Mouse (Mus musculus) heart, embryonic 16.5 days (tissue): Measurements from ENCODE around the gene Dnajc19. TPM values are rescaled to one million over a fixed set of nuclear protein-coding genes. Genes with fewer than 3 reads are reported as not detected.

ENCODE experiments used
- ATAC-seq: fragments of 200-750 bp; cut with Nextera tagmentation; replicated peaks from 2 replicates; pipeline ENCODE4 v1.8.0; 2017; ENCODE audit warnings: moderate number of reproducible peaks; ENCODE audit not compliant: insufficient read depth, low FRiP score; ENCODE audit errors: extremely low read depth
- H3K27ac ChIP-seq: fragments of 300-500 bp; sonication (generic); 2 replicates; pipeline ENCODE4 v1.5.1; 2014; ENCODE audit warnings: mild to moderate bottlenecking, low read length, control low read depth, moderate library complexity
- H3K27me3 ChIP-seq: fragments of 300-500 bp; sonication (generic); 2 replicates; pipeline ENCODE4 v1.6.1; 2014; ENCODE audit warnings: low read length, mixed read lengths; ENCODE audit not compliant: control insufficient read depth, insufficient read depth
- H3K36me3 ChIP-seq: fragments of 300-500 bp; sonication (generic); 2 replicates; pipeline ENCODE4 v1.6.1; 2014; ENCODE audit not compliant: control insufficient read depth, insufficient read depth
- H3K4me1 ChIP-seq: fragments of 300-500 bp; sonication (generic); 2 replicates; pipeline ENCODE4 v1.6.1; 2014; ENCODE audit warnings: low read length, mixed read lengths; ENCODE audit not compliant: control insufficient read depth, insufficient read depth
- H3K4me2 ChIP-seq: fragments of 300-500 bp; sonication (generic); 2 replicates; pipeline ENCODE4 v1.6.1; 2014; ENCODE audit warnings: low read depth, mild to moderate bottlenecking, control low read depth, low read length
- H3K4me3 ChIP-seq: fragments of 300-500 bp; sonication (generic); 2 replicates; pipeline ENCODE4 v1.5.1; 2014; ENCODE audit warnings: mild to moderate bottlenecking, control low read depth, low read length
- H3K9ac ChIP-seq: fragments of 300-500 bp; sonication (generic); 2 replicates; pipeline ENCODE4 v1.6.1; 2014; ENCODE audit warnings: low read length, control low read depth
- H3K9me3 ChIP-seq: fragments of 300-500 bp; sonication (generic); replicated peaks from 2 replicates; pipeline ENCODE4 v1.6.1; 2016; ENCODE audit warnings: low read length; ENCODE audit not compliant: control insufficient read depth
- WGBS: fragments of 180-500 bp; shearing (Covaris S2); extraction: QIAGEN DNeasy Blood & Tissue Kit; methylation state at CpG from one replicate; pipeline ENCODE4 v1.1.7; 2014; 5-methylcytosine and 5-hydroxymethylcytosine counted together
- polyA plus RNA-seq: library from polyadenylated mRNA; unstranded; fragments of >200 nt; fragmentation: Nextera tagmentation; extraction: Ambion mirVana; gene quantifications from 2 replicates; pipeline ENCODE4 v1.2.1, GENCODE M21; 2015

Gene Dnajc19
- polyA plus RNA-seq, 1 experiment from 2014 or later, result 126 TPM

DNA sequence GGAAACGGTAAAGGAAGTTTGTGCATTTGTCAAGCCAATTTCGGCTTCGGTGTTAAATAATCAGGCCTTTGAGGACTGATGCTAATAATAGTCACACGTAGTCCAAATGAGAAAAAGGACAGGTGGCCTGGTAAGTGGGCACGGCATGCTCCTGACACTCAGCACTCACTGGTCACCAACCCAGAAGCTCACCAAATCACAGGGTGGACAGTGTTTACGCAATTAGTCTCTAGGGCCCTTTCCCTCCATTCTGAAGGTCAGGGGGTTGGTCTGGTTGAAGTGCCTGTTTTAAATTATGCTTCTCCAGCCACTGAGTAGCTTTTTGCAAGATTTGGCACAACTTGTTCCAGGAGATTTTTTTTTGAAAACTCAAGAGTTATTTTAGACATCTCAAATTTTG is 72.9 kb downstream of the Dnajc19 start:
- Histone ChIP-seq H3K9me3 (no peaks in the 10 kb centered on the region), H3K4me2 (peak overlapping the region; percentile 34; the same call in 1 of the 2 replicates), H3K4me3 (no peak overlapping the region), H3K36me3 (no peaks in the 10 kb centered on the region), H3K9ac (no peak overlapping the region), H3K27ac (peak overlapping the region; percentile 67), H3K4me1 (peaks cover 13% of the 10 kb centered on the region), H3K27me3 (no peaks in the 10 kb centered on the region)
- 39% methylated on average over 6 of the region's 6 CpGs for WGBS
- peak; percentile 75 for ATAC-seq

GRCm38 (mm10) chr3:34007611-34008010 is 73.5 kb downstream of the Dnajc19 start:
- H3K4me2 ChIP-seq, result peak overlapping the region; percentile 34; the same call in 1 of the 2 replicates
- H3K4me3 ChIP-seq, result no peak overlapping the region
- H3K27ac ChIP-seq, result peak overlapping the region; percentile 67
- 63% methylated on average over 4 of the region's 4 CpGs for WGBS
- H3K27me3 ChIP-seq, result no peaks in the 10 kb centered on the region
- no peaks in the 10 kb centered on the region for H3K9me3 ChIP-seq
- H3K36me3 ChIP-seq, result no peaks in the 10 kb centered on the region
- no peak for ATAC-seq
- no peak overlapping the region for H3K9ac ChIP-seq
- H3K4me1 ChIP-seq, result peaks cover 13% of the 10 kb centered on the region

DNA sequence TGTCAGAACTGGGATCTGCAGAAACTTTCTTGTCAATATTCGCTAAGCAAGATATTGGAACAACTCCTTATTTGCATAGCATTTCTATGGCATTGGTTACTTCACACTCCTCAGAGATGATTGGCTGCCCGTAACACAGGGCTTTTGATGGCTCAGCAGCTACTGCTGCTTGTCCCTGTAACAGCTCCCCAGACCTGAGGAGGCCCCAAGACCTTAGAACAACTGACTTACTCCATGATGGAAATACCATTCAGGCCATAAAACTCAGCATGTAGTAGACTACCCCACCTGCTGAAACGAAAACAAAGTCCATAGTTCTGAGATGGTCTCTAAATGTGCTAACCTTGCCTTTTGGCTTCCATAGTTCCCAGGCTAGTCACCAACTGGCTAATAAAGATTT is 74.3 kb downstream of the Dnajc19 start:
- H3K4me3 ChIP-seq, result no peak overlapping the region
- H3K9ac ChIP-seq, result no peak overlapping the region
- no peaks in the 10 kb centered on the region for H3K9me3 ChIP-seq
- H3K36me3 ChIP-seq, result no peaks in the 10 kb centered on the region
- H3K27ac ChIP-seq, result no peak overlapping the region
- peaks cover 13% of the 10 kb centered on the region for H3K4me1 ChIP-seq
- ATAC-seq, result no peak
- H3K27me3 ChIP-seq, result no peaks in the 10 kb centered on the region
- no peak overlapping the region for H3K4me2 ChIP-seq
- whole genome bisulfite sequencing, result 72% methylated on average over 3 of the region's 3 CpGs

DNA sequence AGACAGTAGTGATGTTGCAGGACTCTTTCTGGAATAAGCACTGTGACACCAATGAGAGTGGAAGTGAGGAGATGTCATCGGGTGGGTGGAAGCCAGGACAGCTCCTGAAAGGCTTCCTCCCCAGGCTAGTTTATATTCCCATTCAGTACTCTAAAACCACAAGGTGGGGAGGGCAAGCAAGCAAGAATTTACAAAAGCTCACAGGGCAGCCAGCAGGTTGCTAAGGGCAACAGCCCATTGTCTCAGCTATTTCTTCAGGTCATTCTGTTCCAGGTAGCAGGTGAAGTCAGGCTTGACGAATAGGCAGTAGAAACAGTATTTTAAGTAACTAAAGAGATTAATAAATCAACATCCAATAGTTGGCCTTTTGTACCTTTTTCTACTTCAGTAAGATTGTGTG is 74.8 kb downstream of the Dnajc19 start:
- ATAC-seq, result no peak
- Histone ChIP-seq H3K4me1 (peaks cover 13% of the 10 kb centered on the region), H3K9me3 (no peaks in the 10 kb centered on the region), H3K4me3 (no peak overlapping the region), H3K4me2 (no peak overlapping the region), H3K9ac (no peak overlapping the region), H3K36me3 (no peaks in the 10 kb centered on the region), H3K27me3 (no peaks in the 10 kb centered on the region), H3K27ac (no peak overlapping the region)
- WGBS, result 72% methylated on average over 2 of the region's 2 CpGs

Other genes starting within 250 kb of the Dnajc19 start
- gene Ccdc39, start 237.0 kb downstream of the Dnajc19 start, polyA plus RNA-seq, result 1.9 and 2.1 TPM in 2 replicates
- 67.4 and 73.1 TPM in 2 replicates for gene Fxr1, start 61.4 kb downstream of the Dnajc19 start, polyA plus RNA-seq